Mouse (Mus musculus) midbrain, embryonic 16.5 days (tissue): ENCODE measurements around the gene Olfr483. TPM values are rescaled to one million over a fixed set of nuclear protein-coding genes. Genes with fewer than 3 reads are reported as not detected.

ENCODE experiments used
- ATAC-seq: fragments of 200-750 bp; cut with Nextera tagmentation; 2 replicates; pipeline ENCODE4 v1.8.0; 2017; ENCODE audit warnings: moderate TSS enrichment
- H3K27ac ChIP-seq: fragments of 300-500 bp; sonication (generic); 2 replicates; pipeline ENCODE4 v1.5.1; 2014; ENCODE audit warnings: mild to moderate bottlenecking, low read length, mixed read lengths
- H3K27me3 ChIP-seq: fragments of 300-500 bp; sonication (generic); 2 replicates; pipeline ENCODE4 v1.6.1; 2014; ENCODE audit warnings: low read depth, low read length, mixed read lengths; ENCODE audit not compliant: control insufficient read depth, insufficient read depth
- H3K36me3 ChIP-seq: fragments of 300-500 bp; sonication (generic); 2 replicates; pipeline ENCODE4 v1.6.1; 2014; ENCODE audit warnings: mild to moderate bottlenecking, low read length, moderate library complexity, mixed read lengths; ENCODE audit not compliant: control insufficient read depth, insufficient read depth
- H3K4me1 ChIP-seq: fragments of 300-500 bp; sonication (generic); 2 replicates; pipeline ENCODE4 v1.6.1; 2014; ENCODE audit warnings: mild to moderate bottlenecking, low read length, mixed read lengths; ENCODE audit not compliant: control insufficient read depth, insufficient read depth
- H3K4me2 ChIP-seq: fragments of 300-500 bp; sonication (generic); 2 replicates; pipeline ENCODE4 v1.6.1; 2014; ENCODE audit warnings: mild to moderate bottlenecking, low read length, mixed read lengths
- H3K4me3 ChIP-seq: fragments of 300-500 bp; sonication (generic); 2 replicates; pipeline ENCODE4 v1.5.1; 2014; ENCODE audit warnings: low read depth, mild to moderate bottlenecking, low read length, moderate library complexity, mixed read lengths
- H3K9ac ChIP-seq: fragments of 300-500 bp; sonication (generic); 2 replicates; pipeline ENCODE4 v1.6.1; 2014; ENCODE audit warnings: low read depth, low read length, mixed read lengths
- H3K9me3 ChIP-seq: fragments of 300-500 bp; sonication (generic); replicated peaks from 2 replicates; pipeline ENCODE4 v1.6.1; 2014; ENCODE audit warnings: mild to moderate bottlenecking, low read length, mixed read lengths; ENCODE audit not compliant: control insufficient read depth, poor library complexity, severe bottlenecking
- WGBS: fragments of 180-500 bp; shearing (Covaris S2); extraction: QIAGEN DNeasy Blood & Tissue Kit; methylation state at CpG from one replicate; pipeline ENCODE4 v1.1.7; 2014; 5-methylcytosine and 5-hydroxymethylcytosine counted together
- polyA plus RNA-seq: library from polyadenylated mRNA; unstranded; fragments of >200 nt; fragmentation: Nextera tagmentation; extraction: Ambion mirVana; gene quantifications from 2 replicates; pipeline ENCODE4 v1.2.1, GENCODE M21; 2015

Olfr483 gene
- not detected in 2 replicates for polyA plus RNA-seq

GRCm38 (mm10) chr7:108100549-108100948 lies at the start of gene Olfr483:
TSS of gene Olfr483 (plus strand) at chr7:108100849.
- Histone ChIP-seq H3K9me3 (no peaks in the 10 kb centered on the region), H3K27ac (no peak within 1 kb of the TSS), H3K27me3 (no peaks in the 10 kb centered on the region), H3K9ac (no peak within 1 kb of the TSS), H3K4me1 (no peaks in the 10 kb centered on the region), H3K4me2 (no peak within 1 kb of the TSS), H3K4me3 (no peak within 1 kb of the TSS), H3K36me3 (no peaks in the 10 kb centered on the region)
- ATAC-seq = no peak
- WGBS = 95% methylated on average over 1 of the region's 1 CpGs

DNA sequence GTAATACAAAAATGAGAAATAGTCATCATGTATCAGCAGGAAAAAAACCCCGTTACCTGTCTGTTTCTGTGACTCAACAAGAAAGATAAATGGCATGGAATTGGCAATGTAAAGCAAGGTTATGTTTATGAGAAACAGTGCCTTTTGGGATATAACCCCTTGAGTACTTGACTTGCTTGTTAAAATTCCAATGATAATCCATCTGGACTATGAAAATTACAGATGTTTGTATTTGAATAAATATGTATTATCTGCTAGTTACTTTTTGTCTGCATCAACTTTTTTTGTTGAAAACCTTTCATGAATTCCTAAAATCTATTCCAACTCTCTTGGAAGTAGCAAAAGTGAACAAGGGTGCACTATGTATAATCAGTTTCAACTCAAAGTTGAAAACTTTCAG lies 33.4 kb upstream of the Olfr483 start, which contains the start of gene Olfr480:
Gene Olfr480 (minus strand): TSS at position 101 of the 400 bp plus-strand sequence.
- Histone ChIP-seq H3K9ac (no peak within 1 kb of the TSS), H3K4me1 (no peaks in the 10 kb centered on the region), H3K36me3 (no peaks in the 10 kb centered on the region), H3K9me3 (no peaks in the 10 kb centered on the region), H3K27me3 (no peaks in the 10 kb centered on the region), H3K4me3 (no peak within 1 kb of the TSS), H3K4me2 (no peak within 1 kb of the TSS), H3K27ac (no peak within 1 kb of the TSS)
- no peak for ATAC-seq
- 93% methylated on average over 1 of the region's 1 CpGs for WGBS

DNA sequence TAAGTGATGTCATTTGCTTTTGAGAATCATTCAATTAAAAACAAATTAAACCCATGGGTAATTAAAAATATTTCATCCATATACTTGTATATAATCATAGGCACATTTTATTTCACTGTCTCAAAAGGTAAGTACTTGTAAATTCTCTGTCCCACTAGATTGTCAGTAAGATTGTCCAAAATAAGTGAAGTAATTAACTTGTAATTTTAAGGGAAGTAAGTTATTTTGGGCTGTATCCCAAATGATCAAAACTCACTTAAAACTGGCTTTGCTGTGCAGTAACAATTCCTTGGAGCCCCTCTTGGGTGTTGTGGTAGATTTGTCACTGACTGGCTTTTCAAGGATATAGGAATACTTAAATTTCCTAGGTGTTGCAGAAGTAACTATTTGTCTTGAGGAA lies 21.1 kb upstream of the Olfr483 start, which contains the start of gene Olfr481:
Gene Olfr481 (plus strand): TSS at position 301 of the 400 bp plus-strand sequence.
- H3K9me3 ChIP-seq = no peaks in the 10 kb centered on the region
- no peaks in the 10 kb centered on the region for H3K27me3 ChIP-seq
- no peaks in the 10 kb centered on the region for H3K4me1 ChIP-seq
- H3K9ac ChIP-seq = no peak within 1 kb of the TSS
- H3K36me3 ChIP-seq = no peaks in the 10 kb centered on the region
- H3K4me3 ChIP-seq = no peak within 1 kb of the TSS
- no peak within 1 kb of the TSS for H3K4me2 ChIP-seq
- H3K27ac ChIP-seq = no peak within 1 kb of the TSS
- ATAC-seq = no peak

- Histone ChIP-seq H3K27ac (no peak within 1 kb of the TSS), H3K36me3 (no peaks in the 10 kb centered on the region), H3K4me2 (no peak within 1 kb of the TSS), H3K9me3 (no peaks in the 10 kb centered on the region), H3K9ac (no peak within 1 kb of the TSS), H3K4me1 (no peaks in the 10 kb centered on the region), H3K4me3 (no peak within 1 kb of the TSS), H3K27me3 (no peaks in the 10 kb centered on the region)
- ATAC-seq = no peak
- WGBS = 84% methylated on average over 1 of the region's 1 CpGs
Observed at GRCm38 (mm10) chr7:108097486-108097885, 3.2 kb upstream of the Olfr483 start, which contains the start of gene Olfr482. TSS of gene Olfr482 (minus strand) at chr7:108097586.

GRCm38 (mm10) chr7:108120681-108121080 lies 20.0 kb downstream of the Olfr483 start:
- H3K27ac ChIP-seq = no peak overlapping the region
- no peaks in the 10 kb centered on the region for H3K4me1 ChIP-seq
- ATAC-seq = no peak
- no peak overlapping the region for H3K9ac ChIP-seq
- no peaks in the 10 kb centered on the region for H3K36me3 ChIP-seq
- 24% methylated on average over 1 of the region's 1 CpGs for WGBS
- H3K4me3 ChIP-seq = no peak overlapping the region
- no peak overlapping the region for H3K4me2 ChIP-seq
- H3K27me3 ChIP-seq = no peaks in the 10 kb centered on the region
- H3K9me3 ChIP-seq = no peaks in the 10 kb centered on the region

DNA sequence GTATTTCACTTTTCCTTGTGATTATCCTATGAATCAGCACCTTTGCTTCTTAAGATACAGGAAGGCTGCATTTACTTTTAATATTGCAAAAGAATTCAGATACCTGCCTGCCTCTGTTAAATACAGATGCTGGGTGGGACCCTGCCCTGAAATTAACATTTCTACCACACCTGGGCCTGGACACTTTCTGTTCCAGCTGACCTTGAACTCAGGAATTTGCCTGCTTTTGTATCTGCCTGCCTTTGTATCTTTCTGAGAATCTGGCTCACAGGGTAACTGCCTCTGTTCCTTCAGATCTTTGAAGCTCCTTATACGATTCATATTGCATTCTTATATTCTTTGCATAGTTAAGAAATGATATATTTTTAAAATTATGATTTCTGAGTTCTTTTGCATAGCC lies 20.8 kb downstream of the Olfr483 start:
- ATAC-seq = no peak
- 72% methylated on average over 1 of the region's 1 CpGs for WGBS
- no peaks in the 10 kb centered on the region for H3K9me3 ChIP-seq
- H3K4me1 ChIP-seq = no peaks in the 10 kb centered on the region
- no peaks in the 10 kb centered on the region for H3K27me3 ChIP-seq
- no peak overlapping the region for H3K9ac ChIP-seq
- H3K27ac ChIP-seq = no peak overlapping the region
- H3K4me2 ChIP-seq = no peak overlapping the region
- H3K4me3 ChIP-seq = no peak overlapping the region
- no peaks in the 10 kb centered on the region for H3K36me3 ChIP-seq

DNA sequence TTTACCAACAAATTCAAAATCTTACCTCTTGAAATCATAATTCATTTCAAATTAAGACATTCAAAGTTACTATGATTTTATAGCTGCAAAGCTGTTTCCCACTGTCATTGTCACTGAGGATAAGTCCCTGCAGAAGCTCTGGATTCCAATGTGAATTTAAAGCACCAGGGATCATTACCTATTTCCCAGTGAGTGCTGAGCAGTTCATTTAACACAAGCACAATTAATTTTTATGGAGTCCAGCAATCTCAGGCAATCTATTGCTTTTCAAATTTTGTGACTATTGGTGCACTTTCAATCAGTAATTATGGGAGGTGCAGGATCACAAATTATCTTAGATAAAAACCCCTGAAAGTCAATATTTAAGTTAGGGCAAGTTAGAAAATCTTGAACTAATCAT lies 26.7 kb downstream of the Olfr483 start, which contains the start of gene Olfr484:
Gene Olfr484 (minus strand): TSS at position 101 of the 400 bp plus-strand sequence.
- Histone ChIP-seq H3K9ac (no peak within 1 kb of the TSS), H3K27me3 (no peaks in the 10 kb centered on the region), H3K4me1 (no peaks in the 10 kb centered on the region), H3K4me3 (no peak within 1 kb of the TSS), H3K27ac (no peak within 1 kb of the TSS), H3K9me3 (no peaks in the 10 kb centered on the region), H3K36me3 (no peaks in the 10 kb centered on the region), H3K4me2 (no peak within 1 kb of the TSS)
- ATAC-seq = no peak

Other genes with a start within 250 kb of the Olfr483 start
- not detected in 2 replicates for gene Olfr472, start 202.9 kb upstream of the Olfr483 start, polyA plus RNA-seq
- not detected in 2 replicates for gene Olfr473, start 170.4 kb upstream of the Olfr483 start, polyA plus RNA-seq
- not detected in 2 replicates for gene Olfr474, start 146.2 kb upstream of the Olfr483 start, polyA plus RNA-seq
- gene Olfr476, start 136.0 kb upstream of the Olfr483 start, polyA plus RNA-seq = not detected in 2 replicates
- not detected in 2 replicates for gene Olfr477, start 114.2 kb upstream of the Olfr483 start, polyA plus RNA-seq
- not detected in 2 replicates for gene Olfr478, start 66.9 kb upstream of the Olfr483 start, polyA plus RNA-seq
- gene Olfr479, start 50.2 kb upstream of the Olfr483 start, polyA plus RNA-seq = not detected in 2 replicates
- not detected in 2 replicates for gene Olfr480, start 33.5 kb upstream of the Olfr483 start, polyA plus RNA-seq
- not detected in 2 replicates for gene Olfr481, start 21.0 kb upstream of the Olfr483 start, polyA plus RNA-seq
- 0.08 and 0.10 TPM in 2 replicates for gene Olfr482, start 3.3 kb upstream of the Olfr483 start, polyA plus RNA-seq
- not detected in 2 replicates for gene Olfr484, start 26.6 kb downstream of the Olfr483 start, polyA plus RNA-seq
- gene Olfr485, start 59.0 kb downstream of the Olfr483 start, polyA plus RNA-seq = not detected in 2 replicates
- not detected in 2 replicates for gene Olfr486, start 71.9 kb downstream of the Olfr483 start, polyA plus RNA-seq
- not detected in 2 replicates for gene Olfr487, start 113.8 kb downstream of the Olfr483 start, polyA plus RNA-seq
- gene Olfr488, start 157.5 kb downstream of the Olfr483 start, polyA plus RNA-seq = not detected in 2 replicates
- not detected in 2 replicates for gene Olfr490, start 188.1 kb downstream of the Olfr483 start, polyA plus RNA-seq
- not detected in 2 replicates for gene Olfr491, start 212.6 kb downstream of the Olfr483 start, polyA plus RNA-seq
- not detected in 2 replicates for gene Olfr492, start 222.8 kb downstream of the Olfr483 start, polyA plus RNA-seq
- gene Olfr493, start 246.1 kb downstream of the Olfr483 start, polyA plus RNA-seq = not detected in 2 replicates